Mouse (Mus musculus) lung, embryonic 16.5 days (tissue): ENCODE measurements around the gene Prkag2. TPM values are rescaled to one million over a fixed set of nuclear protein-coding genes. Genes with fewer than 3 reads are reported as not detected.

Experiments
- ATAC-seq: fragments of 200-750 bp; cut with Nextera tagmentation; 2 replicates; pipeline ENCODE4 v1.8.0; 2017; ENCODE audit warnings: low read depth, mild to moderate bottlenecking, moderate library complexity
- H3K27ac ChIP-seq: fragments of 300-500 bp; sonication (generic); 2 replicates; pipeline ENCODE4 v1.5.1; 2014; ENCODE audit warnings: mild to moderate bottlenecking, control low read depth, low read length
- H3K27me3 ChIP-seq: fragments of 300-500 bp; sonication (generic); 2 replicates; pipeline ENCODE4 v1.6.1; 2014; ENCODE audit warnings: low read depth, low read length, mixed read lengths; ENCODE audit not compliant: control insufficient read depth, insufficient read depth
- H3K36me3 ChIP-seq: fragments of 300-500 bp; sonication (generic); 2 replicates; pipeline ENCODE4 v1.6.1; 2014; ENCODE audit warnings: low read length; ENCODE audit not compliant: control insufficient read depth, insufficient read depth
- H3K4me1 ChIP-seq: fragments of 300-500 bp; sonication (generic); replicated peaks from 2 replicates; pipeline ENCODE4 v1.6.1; 2014; ENCODE audit warnings: low read length, mixed read lengths; ENCODE audit not compliant: control insufficient read depth, insufficient read depth
- H3K4me2 ChIP-seq: fragments of 300-500 bp; sonication (generic); 2 replicates; pipeline ENCODE4 v1.6.1; 2014; ENCODE audit warnings: low read depth, low read length, control low read depth
- H3K4me3 ChIP-seq: fragments of 300-500 bp; sonication (generic); 2 replicates; pipeline ENCODE4 v1.5.1; 2014; ENCODE audit warnings: mild to moderate bottlenecking, low read length, control low read depth
- H3K9ac ChIP-seq: fragments of 300-500 bp; sonication (generic); 2 replicates; pipeline ENCODE4 v1.6.1; 2014; ENCODE audit warnings: low read length, control low read depth
- H3K9me3 ChIP-seq: fragments of 300-500 bp; sonication (generic); 2 replicates; pipeline ENCODE4 v1.6.1; 2016; ENCODE audit warnings: low read length; ENCODE audit not compliant: control insufficient read depth
- WGBS: fragments of 180-500 bp; shearing (Covaris S2); extraction: QIAGEN DNeasy Blood & Tissue Kit; methylation state at CpG from one replicate; pipeline ENCODE4 v1.1.7; 2014; 5-methylcytosine and 5-hydroxymethylcytosine counted together
- polyA plus RNA-seq: library from polyadenylated mRNA; unstranded; fragments of >200 nt; fragmentation: Nextera tagmentation; extraction: Ambion mirVana; gene quantifications from 2 replicates; pipeline ENCODE4 v1.2.1, GENCODE M21; 2015

Prkag2 gene
- polyA plus RNA-seq, 1 experiment from 2014 or later = 28.0 TPM

GRCm38 (mm10) chr5:24960791-24961190 is 139.7 kb downstream of the Prkag2 start:
- 87% methylated on average over 5 of the region's 5 CpGs for WGBS
- no peak overlapping the region for H3K4me3 ChIP-seq
- H3K9me3 ChIP-seq = no peaks in the 10 kb centered on the region
- H3K27ac ChIP-seq = no peak overlapping the region
- H3K4me1 ChIP-seq = no peaks in the 10 kb centered on the region
- no peak overlapping the region for H3K9ac ChIP-seq
- ATAC-seq = no peak
- H3K4me2 ChIP-seq = no peak overlapping the region
- H3K36me3 ChIP-seq = no peaks in the 10 kb centered on the region
- H3K27me3 ChIP-seq = no peaks in the 10 kb centered on the region

GRCm38 (mm10) chr5:24959758-24960157 is 140.7 kb downstream of the Prkag2 start:
- Histone ChIP-seq H3K27me3 (no peaks in the 10 kb centered on the region), H3K36me3 (no peaks in the 10 kb centered on the region), H3K4me2 (no peak overlapping the region), H3K4me3 (no peak overlapping the region), H3K9me3 (no peaks in the 10 kb centered on the region), H3K4me1 (no peaks in the 10 kb centered on the region), H3K27ac (no peak overlapping the region), H3K9ac (no peak overlapping the region)
- WGBS = 66% methylated on average over 3 of the region's 3 CpGs
- no peak for ATAC-seq

- no peaks in the 10 kb centered on the region for H3K9me3 ChIP-seq
- no peak overlapping the region for H3K9ac ChIP-seq
- H3K4me2 ChIP-seq = no peak overlapping the region
- 84% methylated on average over 5 of the region's 5 CpGs for WGBS
- H3K27ac ChIP-seq = no peak overlapping the region
- no peaks in the 10 kb centered on the region for H3K27me3 ChIP-seq
- no peak for ATAC-seq
- no peak overlapping the region for H3K4me3 ChIP-seq
- no peaks in the 10 kb centered on the region for H3K4me1 ChIP-seq
- no peaks in the 10 kb centered on the region for H3K36me3 ChIP-seq
Observed at GRCm38 (mm10) chr5:24958596-24958995, 141.8 kb downstream of the Prkag2 start.

GRCm38 (mm10) chr5:24956891-24957290 is 143.6 kb downstream of the Prkag2 start:
- H3K27me3 ChIP-seq = no peaks in the 10 kb centered on the region
- no peak overlapping the region for H3K4me2 ChIP-seq
- no peak overlapping the region for H3K4me3 ChIP-seq
- WGBS = 86% methylated on average over 7 of the region's 7 CpGs
- H3K4me1 ChIP-seq = no peaks in the 10 kb centered on the region
- H3K9ac ChIP-seq = no peak overlapping the region
- no peak for ATAC-seq
- no peaks in the 10 kb centered on the region for H3K9me3 ChIP-seq
- H3K27ac ChIP-seq = no peak overlapping the region
- H3K36me3 ChIP-seq = no peaks in the 10 kb centered on the region

- H3K9ac ChIP-seq = no peak overlapping the region
- no peak for ATAC-seq
Observed at GRCm38 (mm10) chr5:24952842-24953741, 147.3 kb downstream of the Prkag2 start.

GRCm38 (mm10) chr5:24952212-24952611 is 148.2 kb downstream of the Prkag2 start:
- no peak overlapping the region for H3K9ac ChIP-seq
- no peaks in the 10 kb centered on the region for H3K9me3 ChIP-seq
- H3K27me3 ChIP-seq = no peaks in the 10 kb centered on the region
- H3K4me2 ChIP-seq = no peak overlapping the region
- H3K36me3 ChIP-seq = no peaks in the 10 kb centered on the region
- no peak overlapping the region for H3K4me3 ChIP-seq
- no peak overlapping the region for H3K27ac ChIP-seq
- H3K4me1 ChIP-seq = no peaks in the 10 kb centered on the region
- no peak for ATAC-seq
- 67% methylated on average over 6 of the region's 6 CpGs for WGBS

More at GRCm38 (mm10) chr5:24952842-24953741, 147.3 kb downstream of the Prkag2 start:
- 62% methylated on average over 16 of the region's 16 CpGs for WGBS
- no peaks in the 10 kb centered on the region for H3K27me3 ChIP-seq
- no peak overlapping the region for H3K27ac ChIP-seq
- H3K4me1 ChIP-seq = no peaks in the 10 kb centered on the region
- H3K9me3 ChIP-seq = no peaks in the 10 kb centered on the region
- no peaks in the 10 kb centered on the region for H3K36me3 ChIP-seq
- no peak overlapping the region for H3K4me2 ChIP-seq
- no peak overlapping the region for H3K4me3 ChIP-seq

- no peaks in the 10 kb centered on the region for H3K36me3 ChIP-seq
- ATAC-seq = no peak
- WGBS = 79% methylated on average over 7 of the region's 7 CpGs
- H3K9ac ChIP-seq = no peak overlapping the region
- H3K27ac ChIP-seq = no peak overlapping the region
- H3K9me3 ChIP-seq = no peaks in the 10 kb centered on the region
- H3K4me2 ChIP-seq = no peak overlapping the region
- H3K4me1 ChIP-seq = no peaks in the 10 kb centered on the region
- H3K4me3 ChIP-seq = no peak overlapping the region
- H3K27me3 ChIP-seq = no peaks in the 10 kb centered on the region
Observed at GRCm38 (mm10) chr5:24950891-24951574, 149.4 kb downstream of the Prkag2 start.

GRCm38 (mm10) chr5:24950039-24950438 is 150.4 kb downstream of the Prkag2 start:
- H3K27ac ChIP-seq = no peak overlapping the region
- no peaks in the 10 kb centered on the region for H3K36me3 ChIP-seq
- H3K9ac ChIP-seq = no peak overlapping the region
- H3K27me3 ChIP-seq = no peaks in the 10 kb centered on the region
- H3K9me3 ChIP-seq = no peaks in the 10 kb centered on the region
- H3K4me3 ChIP-seq = no peak overlapping the region
- H3K4me1 ChIP-seq = no peaks in the 10 kb centered on the region
- 67% methylated on average over 6 of the region's 6 CpGs for WGBS
- H3K4me2 ChIP-seq = no peak overlapping the region
- no peak for ATAC-seq

- Histone ChIP-seq H3K4me3 (no peak overlapping the region), H3K36me3 (no peaks in the 10 kb centered on the region), H3K4me1 (no peaks in the 10 kb centered on the region), H3K9ac (no peak overlapping the region), H3K4me2 (no peak overlapping the region), H3K27me3 (no peaks in the 10 kb centered on the region), H3K27ac (no peak overlapping the region), H3K9me3 (peaks cover 4% of the 10 kb centered on the region)
- 61% methylated on average over 5 of the region's 5 CpGs for WGBS
- no peak for ATAC-seq
Observed at GRCm38 (mm10) chr5:24938046-24938822, 162.2 kb downstream of the Prkag2 start.
